Mouse (Mus musculus) MEL (cell line): Measurements from ENCODE around the gene Mgat4b. TPM values are rescaled to one million over a fixed set of nuclear protein-coding genes. Genes with fewer than 3 reads are reported as not detected.

Source experiments
- DNase-seq: peaks from one replicate; pipeline ENCODE4 v3.0.0; 2011; ENCODE audit warnings: low read depth, low spot score
- H3K27ac ChIP-seq: 2 replicates; pipeline ENCODE4 v1.5.1; 2012; ENCODE audit warnings: low read depth, mild to moderate bottlenecking, control low read depth, low read length, moderate library complexity; ENCODE audit not compliant: control insufficient read depth
- H3K27me3 ChIP-seq, 2 experiments: fragments of 150-350 bp in 1 of 2; sonication (generic) in 1 of 2; 2 replicates each; pipeline ENCODE4 v1.6.1; 2012; ENCODE audit warnings: low read length in 2 of 2, mild to moderate bottlenecking in 2 of 2, improper control_type of control experiment in 1 of 2, moderate library complexity in 1 of 2; ENCODE audit not compliant: insufficient read depth in 2 of 2, control insufficient read depth in 1 of 2
- H3K36me3 ChIP-seq, 2 experiments: 2 replicates each; pipeline ENCODE4 v1.6.1; 2012 to 2014; ENCODE audit warnings: low read length in 2 of 2, improper control_type of control experiment in 1 of 2, inconsistent platforms in 1 of 2, mild to moderate bottlenecking in 1 of 2; ENCODE audit not compliant: insufficient read depth in 2 of 2, control insufficient read depth in 1 of 2
- H3K4me1 ChIP-seq, 2 experiments: fragments of 150-350 bp in 1 of 2; sonication (generic) in 1 of 2; 2 replicates each; pipeline ENCODE4 v1.6.1; 2012; ENCODE audit warnings: low read length in 2 of 2, improper control_type of control experiment in 1 of 2, mild to moderate bottlenecking in 1 of 2; ENCODE audit not compliant: insufficient read depth in 2 of 2, control insufficient read depth in 1 of 2
- H3K4me3 ChIP-seq, 2 experiments: fragments of 150-350 bp in 1 of 2; sonication (generic) in 1 of 2; 2 replicates each; pipeline ENCODE4 v1.5.1; 2012; ENCODE audit warnings: low read depth in 2 of 2, low read length in 2 of 2, mild to moderate bottlenecking in 2 of 2, moderate library complexity in 2 of 2, control low read depth in 1 of 2, improper control_type of control experiment in 1 of 2; ENCODE audit not compliant: control insufficient read depth in 1 of 2, insufficient read depth in 1 of 2
- H3K79me2 ChIP-seq: 2 replicates; pipeline ENCODE4 v1.6.1; 2012; ENCODE audit warnings: mild to moderate bottlenecking, low read length, moderate library complexity; ENCODE audit not compliant: control insufficient read depth, poor library complexity, insufficient read depth
- H3K9ac ChIP-seq: 2 replicates; pipeline ENCODE4 v1.6.1; 2012; ENCODE audit warnings: low read depth, mild to moderate bottlenecking, control low read depth, low read length, moderate library complexity; ENCODE audit not compliant: control insufficient read depth, poor library complexity, severe bottlenecking
- H3K9me3 ChIP-seq: fragments of 150-350 bp; sonication (generic); replicated peaks from 2 replicates; pipeline ENCODE4 v1.6.1; 2012; ENCODE audit warnings: mild to moderate bottlenecking, low read length, improper control_type of control experiment, moderate library complexity; ENCODE audit not compliant: insufficient read depth
- BHLHE40 ChIP-seq: IDR thresholded peaks from 2 replicates; pipeline ENCODE4 v1.6.1; 2012; ENCODE audit warnings: low read depth, mild to moderate bottlenecking, inconsistent platforms, low read length, improper control_type of control experiment, borderline replicate concordance
- CHD1 ChIP-seq: IDR thresholded peaks from 2 replicates; pipeline ENCODE4 v1.6.1; 2012; ENCODE audit warnings: low read depth, mild to moderate bottlenecking, inconsistent platforms, low read length, improper control_type of control experiment
- CTCF ChIP-seq, 3 experiments: IDR thresholded peaks in 2 of 3; conservative IDR thresholded peaks in 1 of 3; 2 replicates each; pipeline ENCODE4 v1.5.1; 2011 to 2012; ENCODE audit warnings: low read length in 3 of 3, low read depth in 2 of 3, mild to moderate bottlenecking in 2 of 3, improper control_type of control experiment in 1 of 3, inconsistent platforms in 1 of 3, mixed read lengths in 1 of 3, moderate library complexity in 1 of 3; ENCODE audit not compliant: control insufficient read depth in 1 of 3, insufficient read depth in 1 of 3, poor library complexity in 1 of 3, severe bottlenecking in 1 of 3
- E2F4 ChIP-seq: IDR thresholded peaks from 2 replicates; pipeline ENCODE4 v1.6.1; 2011; ENCODE audit warnings: low read depth, low read length, improper control_type of control experiment, borderline replicate concordance
- EP300 ChIP-seq, 2 experiments: IDR thresholded peaks; 2 replicates each; pipeline ENCODE4 v1.6.1; 2011; ENCODE audit warnings: improper control_type of control experiment in 2 of 2, low read length in 2 of 2, low read depth in 1 of 2, mild to moderate bottlenecking in 1 of 2
- ETS1 ChIP-seq: IDR thresholded peaks from 2 replicates; pipeline ENCODE4 v1.6.1; 2012; ENCODE audit warnings: low read depth, mild to moderate bottlenecking, inconsistent platforms, low read length, improper control_type of control experiment, moderate library complexity
- GABPA ChIP-seq: IDR thresholded peaks from 2 replicates; pipeline ENCODE4 v1.6.1; 2012; ENCODE audit warnings: low read depth, mild to moderate bottlenecking, inconsistent platforms, low read length, improper control_type of control experiment, moderate library complexity
- GATA1 ChIP-seq: IDR thresholded peaks from 2 replicates; pipeline ENCODE4 v1.6.1; 2011; ENCODE audit warnings: low read depth, low read length, improper control_type of control experiment
- MAFK ChIP-seq: IDR thresholded peaks from 2 replicates; pipeline ENCODE4 v1.6.1; 2011; ENCODE audit warnings: low read depth, mild to moderate bottlenecking, low read length, improper control_type of control experiment, borderline replicate concordance
- MAX ChIP-seq: IDR thresholded peaks from 2 replicates; pipeline ENCODE4 v1.6.1; 2011; ENCODE audit warnings: low read length, improper control_type of control experiment
- MEF2A ChIP-seq: IDR thresholded peaks from 2 replicates; pipeline ENCODE4 v1.6.1; 2014; ENCODE audit warnings: low read depth, mild to moderate bottlenecking, inconsistent platforms, low read length, improper control_type of control experiment; ENCODE audit not compliant: poor library complexity, insufficient replicate concordance, severe bottlenecking; ENCODE audit errors: extremely low read depth
- MXI1 ChIP-seq: IDR thresholded peaks from 2 replicates; pipeline ENCODE4 v1.6.1; 2011; ENCODE audit warnings: mild to moderate bottlenecking, low read depth, low read length, improper control_type of control experiment
- MYB ChIP-seq: IDR thresholded peaks from 2 replicates; pipeline ENCODE4 v1.6.1; 2011; ENCODE audit warnings: mild to moderate bottlenecking, low read depth, low read length, improper control_type of control experiment
- MYC ChIP-seq: IDR thresholded peaks from 2 replicates; pipeline ENCODE4 v1.6.1; 2011; ENCODE audit warnings: low read depth, mild to moderate bottlenecking, low read length, improper control_type of control experiment, moderate library complexity
- NRF1 ChIP-seq: IDR thresholded peaks from 2 replicates; pipeline ENCODE4 v1.6.1; 2014; ENCODE audit warnings: low read depth, mild to moderate bottlenecking, inconsistent platforms, low read length, improper control_type of control experiment, moderate library complexity; ENCODE audit not compliant: poor library complexity, insufficient read depth, severe bottlenecking
- RCOR1 ChIP-seq: IDR thresholded peaks from 2 replicates; pipeline ENCODE4 v1.6.1; 2012; ENCODE audit warnings: low read depth, mild to moderate bottlenecking, inconsistent platforms, low read length, improper control_type of control experiment
- SMC3 ChIP-seq: IDR thresholded peaks from 2 replicates; pipeline ENCODE4 v1.6.1; 2011; ENCODE audit warnings: low read depth, low read length, improper control_type of control experiment
- TAL1 ChIP-seq: IDR thresholded peaks from 2 replicates; pipeline ENCODE4 v1.6.1; 2012; ENCODE audit warnings: mild to moderate bottlenecking, inconsistent platforms, low read length, moderate library complexity, mixed read lengths
- TBP ChIP-seq: IDR thresholded peaks from 2 replicates; pipeline ENCODE4 v1.8.0; 2011; ENCODE audit warnings: low read depth, low read length, improper control_type of control experiment
- UBTF ChIP-seq: IDR thresholded peaks from 2 replicates; pipeline ENCODE4 v1.6.1; 2012; ENCODE audit warnings: low read depth, mild to moderate bottlenecking, inconsistent platforms, low read length, improper control_type of control experiment, moderate library complexity, borderline replicate concordance; ENCODE audit not compliant: insufficient read depth
- USF1 ChIP-seq: IDR thresholded peaks from 2 replicates; pipeline ENCODE4 v1.6.1; 2014; ENCODE audit warnings: low read depth, mild to moderate bottlenecking, inconsistent platforms, low read length, improper control_type of control experiment, moderate library complexity
- ZKSCAN1 ChIP-seq: IDR thresholded peaks from 2 replicates; pipeline ENCODE4 v1.6.1; 2012; ENCODE audit warnings: low read depth, mild to moderate bottlenecking, inconsistent platforms, low read length, improper control_type of control experiment, moderate library complexity
- ZMIZ1 ChIP-seq: IDR thresholded peaks from 2 replicates; pipeline ENCODE4 v1.6.1; 2012; ENCODE audit warnings: low read depth, mild to moderate bottlenecking, inconsistent platforms, low read length, improper control_type of control experiment, moderate library complexity
- ZNF384 ChIP-seq: IDR thresholded peaks from 2 replicates; pipeline ENCODE4 v1.6.1; 2012; ENCODE audit warnings: low read depth, mild to moderate bottlenecking, inconsistent platforms, low read length, improper control_type of control experiment
- polyA plus RNA-seq, 2 experiments: library from polyadenylated mRNA; stranded (reverse) in 1 of 2; unstranded in 1 of 2; fragments of >175 nt in 1 of 2; fragments of >200 nt in 1 of 2; gene quantifications; 2 replicates each; pipeline versions ENCODE4 v1.2.1 to v1.2.4; 2012; ENCODE audit warnings: low replicate concordance in 2 of 2, low read depth in 1 of 2; ENCODE audit not compliant: insufficient read length in 2 of 2, insufficient read depth in 1 of 2, missing spikeins in 1 of 2
- total RNA-seq: library from RNA; depleted of rRNA; stranded (reverse); fragments of 300-350 nt; gene quantifications from 2 replicates; pipeline ENCODE4 v1.2.3, GENCODE M21; 2012

Gene Mgat4b
- total and polyA plus RNA-seq, 3 experiments = 33.7 to 69.4 TPM; not detected in 1

DNA sequence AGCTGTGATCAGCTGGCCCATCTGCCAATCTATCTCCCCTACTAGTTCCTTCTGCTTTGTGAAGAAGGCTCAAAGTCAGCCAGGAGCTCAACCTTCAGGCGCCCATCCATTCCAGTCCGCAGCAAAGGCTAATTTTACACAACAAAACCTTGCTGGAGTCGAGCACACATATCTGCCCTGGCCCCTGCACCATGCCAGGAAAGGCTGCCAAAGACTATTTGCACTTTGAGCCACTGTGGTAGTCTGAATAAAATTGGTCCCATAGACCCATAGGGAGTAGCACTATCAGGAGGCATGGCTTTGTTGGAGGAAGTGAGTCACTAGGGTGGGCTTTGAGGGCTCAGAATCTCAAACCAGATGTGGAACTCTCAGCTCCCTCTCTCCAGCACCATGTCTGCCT lies 5.3 kb upstream of the Mgat4b start:
- H3K27ac ChIP-seq = no peak overlapping the region
- TF ChIP-seq BHLHE40 (no peak), UBTF (no peak), SMC3 (no peak), TBP (no peak), MYB (no peak), E2F4 (no peak), CHD1 (no peak)
- H3K4me3 ChIP-seq = no peak overlapping the region
- H3K79me2 ChIP-seq = peaks cover 28% of the 10 kb centered on the region
- no peaks in the 10 kb centered on the region for H3K9me3 ChIP-seq
- H3K36me3 ChIP-seq = peaks cover 11 to 43% of the 10 kb centered on the region in 2 experiments
- H3K4me1 ChIP-seq = peaks cover 0 to 8% of the 10 kb centered on the region in 2 experiments; a peak in 2 of 4 replicates
- DNase-seq = no peak
- no peak overlapping the region for H3K9ac ChIP-seq
- no peaks in the 10 kb centered on the region for H3K27me3 ChIP-seq

DNA sequence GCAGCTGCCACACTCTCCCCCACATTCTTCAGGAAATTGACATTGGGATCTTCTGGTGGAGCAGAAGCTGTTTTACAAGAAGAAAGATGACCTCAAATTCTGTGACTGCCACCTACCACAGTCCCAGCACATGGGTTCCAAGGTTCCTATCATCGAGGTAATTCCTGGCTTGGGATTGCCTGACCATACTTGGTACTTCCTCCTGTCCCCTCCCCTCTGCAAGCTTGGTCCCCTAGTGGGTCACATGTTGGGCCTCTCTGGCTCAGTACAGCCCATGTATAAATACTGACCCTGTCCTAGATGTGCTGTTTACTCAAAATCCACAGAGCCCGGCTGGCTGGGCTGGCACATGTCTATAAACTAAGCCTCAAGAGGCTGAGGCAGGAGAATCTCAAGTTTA lies 4.7 kb upstream of the Mgat4b start:
- DNase-seq = no peak
- H3K9ac ChIP-seq = no peak overlapping the region
- no peak overlapping the region for H3K27ac ChIP-seq
- H3K79me2 ChIP-seq = peaks cover 31% of the 10 kb centered on the region
- H3K27me3 ChIP-seq = no peaks in the 10 kb centered on the region
- no peak for TF ChIP-seq MYB
- no peak for TF ChIP-seq MAX
- no peak for TF ChIP-seq CTCF (IDR thresholded peaks at IDR 0.05 in 2 of 3, conservative IDR thresholded peaks at IDR 0.05 in 1 of 3; ENCODE audit: control insufficient read depth in 1 of 3, insufficient read depth in 1 of 3, low read depth in 2 of 3, low read length in 3 of 3, poor library complexity in 1 of 3, severe bottlenecking in 1 of 3)
- TF ChIP-seq MEF2A = no peak
- TF ChIP-seq MYC = no peak
- TF ChIP-seq GABPA = no peak
- no peak for TF ChIP-seq CHD1
- no peak for TF ChIP-seq MXI1
- no peak for TF ChIP-seq MAFK
- TF ChIP-seq USF1 = no peak
- TF ChIP-seq RCOR1 = no peak
- TF ChIP-seq ZMIZ1 = no peak
- TF ChIP-seq NRF1 = no peak
- no peak for TF ChIP-seq ETS1
- TF ChIP-seq EP300 (IDR thresholded peaks at IDR 0.05; ENCODE audit: low read depth in 1 of 2, low read length in 2 of 2) = no peak
- no peak for TF ChIP-seq TAL1
- TF ChIP-seq ZKSCAN1 = no peak
- no peak for TF ChIP-seq GATA1
- no peak for TF ChIP-seq E2F4
- TF ChIP-seq ZNF384 = no peak
- peaks cover 11 to 37% of the 10 kb centered on the region in 2 experiments for H3K36me3 ChIP-seq
- H3K4me1 ChIP-seq = peaks cover 0 to 9% of the 10 kb centered on the region in 2 experiments; a peak in 2 of 4 replicates
- H3K9me3 ChIP-seq = no peaks in the 10 kb centered on the region
- no peak overlapping the region for H3K4me3 ChIP-seq
